Mouse (Mus musculus): Measurements from ENCODE around the gene Eva1c. TPM values are rescaled to one million over a fixed set of nuclear protein-coding genes. Genes with fewer than 3 reads are reported as not detected.
"Not testable (repeated sequence)": the region's sequence is repeated elsewhere in the genome, so short reads cannot be mapped to it uniquely, and the experiment has no call there.

The Eva1c gene
- total RNA-seq (2021) = 1 to 10 TPM; 1.5 to 2.4 TPM

DNA sequence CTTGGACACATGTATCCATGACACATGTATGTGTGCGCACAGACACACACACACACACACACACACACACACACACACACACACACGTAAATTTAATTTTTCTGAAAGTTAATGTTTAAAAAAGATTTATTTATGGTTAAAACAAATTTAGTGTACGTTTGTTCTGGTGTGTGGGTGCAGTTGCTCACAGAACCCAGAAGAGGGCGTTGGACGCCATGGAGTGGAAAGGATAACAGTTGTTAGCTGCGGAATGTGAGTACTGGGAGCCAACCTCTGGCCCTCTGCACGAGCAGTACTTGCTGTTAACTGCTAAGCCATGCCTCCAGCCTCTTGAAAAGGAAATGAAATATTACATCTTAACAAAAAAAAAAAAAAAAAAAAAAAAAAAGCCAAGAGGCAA, at the start of gene Eva1c:
Gene Eva1c, plus strand, starts transcription at position 263 of the 400 bp plus-strand sequence.
- no peak for DNase-seq

DNA sequence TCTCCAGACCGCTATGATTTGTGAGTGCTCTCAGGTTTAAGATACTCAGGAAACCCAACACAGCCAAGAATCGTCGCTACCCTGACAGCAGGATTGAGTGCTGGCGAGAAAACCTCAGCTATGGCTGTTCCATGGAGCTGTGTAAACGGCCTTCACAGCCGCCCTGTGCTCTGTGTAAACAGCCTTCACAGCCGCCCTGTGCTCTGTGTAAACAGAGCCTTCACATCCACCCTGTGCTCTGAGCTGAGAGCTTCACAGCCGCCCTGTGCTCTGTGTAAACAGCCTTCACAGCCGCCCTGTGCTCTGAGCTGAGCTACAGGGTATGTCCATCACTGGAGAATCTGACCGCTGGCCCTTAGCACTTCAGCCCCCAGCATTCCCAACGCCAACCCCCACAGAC, 46.7 kb upstream of the Eva1c start:
- DNase-seq = no peak

DNA sequence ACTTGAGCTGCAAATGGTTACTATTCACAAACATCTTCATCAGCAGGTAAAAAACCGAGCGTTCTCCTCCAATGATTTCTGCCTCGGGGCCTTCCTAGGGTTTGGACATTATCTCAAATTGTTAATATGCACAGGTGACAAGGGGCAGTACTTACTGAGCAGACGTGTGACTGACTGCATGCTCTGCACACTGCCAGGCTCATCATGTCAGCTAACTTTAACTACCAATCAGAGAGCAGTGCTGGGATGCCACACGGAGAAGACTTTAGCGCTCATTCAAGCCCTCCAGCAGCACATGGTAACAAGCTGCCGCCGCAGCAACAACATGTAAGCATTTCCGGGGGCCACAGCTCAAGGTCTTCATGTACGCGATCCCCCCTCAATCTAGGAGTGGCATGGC, 43.2 kb upstream of the Eva1c start:
- peak; percentile 25 for DNase-seq

- no peak for DNase-seq
These were observed 41.3 kb upstream of the Eva1c start for GRCm38 (mm10) chr16:90785257-90785656.

DNA sequence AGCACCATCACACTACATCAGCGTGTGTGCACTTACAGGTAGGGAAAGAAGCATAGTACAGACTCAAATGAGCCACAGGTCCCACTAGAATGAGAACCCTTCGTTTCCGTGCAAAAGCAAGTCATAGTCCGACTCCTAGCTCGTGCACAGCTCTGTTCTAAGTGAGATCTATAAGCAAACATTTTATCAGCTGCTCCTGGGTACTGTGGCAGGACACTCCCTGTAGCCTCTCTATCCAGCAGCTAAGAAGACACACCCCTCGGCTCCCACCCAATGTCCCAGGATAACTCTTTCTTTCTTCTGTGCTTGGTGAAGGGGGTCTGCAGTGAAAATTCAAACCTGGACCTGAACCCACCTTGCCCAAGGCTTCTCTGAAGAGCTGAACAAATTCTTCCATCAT, 37.9 kb upstream of the Eva1c start:
- DNase-seq = no peak

- no peak for DNase-seq
These were observed 35.6 kb upstream of the Eva1c start for GRCm38 (mm10) chr16:90790946-90791345.

GRCm38 (mm10) chr16:90792066-90792465, 34.5 kb upstream of the Eva1c start:
- DNase-seq = no peak

DNA sequence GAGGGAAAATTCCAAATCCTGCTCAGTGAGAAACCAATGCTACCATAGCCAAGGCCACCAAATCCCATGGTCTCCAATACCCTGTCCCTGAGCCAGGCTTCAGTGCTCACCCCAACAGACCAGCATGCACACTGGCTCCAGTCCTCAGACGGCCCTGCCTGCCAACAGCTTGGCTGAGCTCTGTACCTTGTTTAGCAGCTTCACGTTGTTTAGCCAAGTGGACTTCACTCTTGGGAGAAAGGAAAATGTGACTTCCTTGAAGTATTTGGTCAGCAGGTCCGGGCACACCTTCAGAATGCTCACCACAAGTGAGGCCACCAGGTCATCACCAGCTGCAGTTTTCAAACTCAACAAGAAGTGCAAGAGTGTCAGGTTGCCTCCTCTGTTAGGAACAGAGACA, 34.0 kb upstream of the Eva1c start:
- DNase-seq = no peak

DNA sequence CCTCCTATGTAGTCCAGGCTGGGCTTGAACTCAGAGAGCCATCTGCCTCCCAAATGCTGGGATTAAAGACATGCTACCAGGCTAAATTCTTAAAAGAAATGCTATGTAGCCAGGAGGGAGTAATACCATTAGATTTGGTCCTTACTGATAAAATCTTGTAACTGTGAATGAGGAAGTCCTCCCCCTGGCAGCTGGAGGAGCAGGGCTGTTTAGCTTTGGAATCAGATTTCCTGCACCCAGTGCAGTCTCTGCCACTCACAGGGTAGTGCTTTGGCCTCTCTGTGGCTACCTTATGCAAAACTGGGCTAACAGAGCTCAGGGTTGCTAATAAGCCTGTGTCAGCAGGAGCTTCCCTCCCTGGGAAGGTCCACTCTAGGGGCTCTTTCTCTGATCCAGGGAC, 31.8 kb upstream of the Eva1c start:
- DNase-seq = no peak

GRCm38 (mm10) chr16:90798446-90798845, 28.1 kb upstream of the Eva1c start:
- DNase-seq = no peak

DNA sequence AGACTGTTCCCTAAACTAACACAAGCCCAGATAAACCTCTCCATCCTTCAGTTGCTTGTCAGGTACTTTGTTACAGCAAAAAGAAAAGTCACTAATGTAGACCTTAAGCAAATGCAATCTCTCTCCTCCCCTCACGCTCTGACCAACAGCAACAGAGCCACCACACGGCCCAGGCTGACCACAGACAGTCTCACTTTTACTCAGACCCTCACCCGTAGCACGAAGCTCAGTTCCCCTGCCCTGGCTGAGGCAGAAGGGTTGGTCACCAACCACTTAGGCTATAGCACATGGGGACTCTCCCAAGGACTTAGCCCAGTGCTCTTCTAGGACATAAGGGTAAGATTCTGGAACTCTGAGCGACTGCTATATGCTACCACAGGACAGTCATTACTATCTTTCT, 27.7 kb upstream of the Eva1c start:
- no peak for DNase-seq

DNA sequence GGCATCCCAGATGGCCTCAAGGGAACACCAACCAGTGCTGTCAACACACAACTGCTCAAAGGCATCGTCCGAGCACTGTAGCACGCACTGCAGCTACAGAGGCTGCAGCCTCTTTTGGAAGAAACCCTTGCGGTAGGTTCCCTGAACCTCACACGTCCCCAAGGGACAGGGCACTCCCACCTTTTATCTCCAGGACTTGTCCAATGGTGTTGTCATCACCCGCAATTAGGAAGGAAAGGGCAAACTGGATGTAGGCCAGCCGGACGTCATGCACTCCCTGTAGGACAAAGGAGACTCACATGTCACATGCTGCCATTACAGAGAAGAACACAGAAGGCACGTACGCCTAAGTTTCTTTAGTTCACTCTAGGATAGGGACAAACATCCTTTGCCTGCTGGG, 26.7 kb upstream of the Eva1c start:
- DNase-seq = peak; percentile 88

DNA sequence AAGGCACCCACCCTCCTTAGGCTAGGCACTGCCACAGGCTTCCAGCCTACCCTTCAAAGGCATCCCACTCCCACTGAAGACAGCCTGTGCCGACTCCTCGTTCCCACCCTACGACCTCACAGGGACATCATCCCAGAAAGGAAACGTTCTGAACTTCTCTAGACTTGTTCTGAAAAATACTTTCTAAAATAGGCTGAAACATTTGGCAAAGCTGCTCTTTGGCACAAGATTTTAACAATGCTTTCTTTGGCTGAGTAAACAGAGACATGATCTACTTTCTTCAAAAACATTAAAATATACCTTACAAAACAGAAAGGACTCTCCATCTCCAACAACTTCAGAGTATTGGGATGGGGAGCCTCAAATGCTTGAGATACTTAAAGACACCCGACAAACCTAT, 25.3 kb upstream of the Eva1c start:
- no peak for DNase-seq

- DNase-seq = peak; percentile 40
These were observed 24.6 kb upstream of the Eva1c start for GRCm38 (mm10) chr16:90801928-90802327.

- DNase-seq = no peak
These were observed 22.1 kb upstream of the Eva1c start for GRCm38 (mm10) chr16:90804466-90804865.

- peak; percentile 100 for DNase-seq
These were observed 16.4 kb upstream of the Eva1c start, which contains the start of gene Urb1 for GRCm38 (mm10) chr16:90809975-90810715. Gene Urb1 (minus strand): TSS chr16:90810413.

DNA sequence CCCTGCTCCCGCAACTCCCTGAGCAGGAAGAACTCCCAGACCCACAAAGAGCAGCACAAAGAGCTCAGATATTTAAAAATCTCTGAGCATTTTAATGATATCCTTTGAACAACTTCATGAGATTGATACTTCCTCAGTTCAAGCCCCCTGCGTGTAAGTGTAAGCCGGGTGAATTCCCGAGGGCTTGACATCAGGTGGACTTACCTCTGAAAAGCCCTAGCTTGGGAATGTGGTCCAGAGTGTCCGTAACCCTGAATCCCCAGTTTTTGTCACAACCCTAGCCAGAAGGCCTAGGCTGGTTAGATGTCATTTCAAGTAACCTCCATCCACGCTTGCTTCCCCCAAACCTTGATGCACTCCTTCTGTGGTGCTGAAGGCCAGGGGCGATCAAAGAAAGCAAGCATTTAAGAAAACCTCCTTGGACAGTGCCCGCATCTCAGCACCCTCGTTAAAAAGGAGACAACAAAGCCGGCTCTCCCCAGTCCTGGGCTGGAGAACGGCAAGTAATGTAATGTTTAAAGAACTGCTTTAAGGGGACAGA, 15.7 kb upstream of the Eva1c start:
- no peak for DNase-seq

GRCm38 (mm10) chr16:90812086-90812485, 14.4 kb upstream of the Eva1c start:
- DNase-seq = no peak

DNA sequence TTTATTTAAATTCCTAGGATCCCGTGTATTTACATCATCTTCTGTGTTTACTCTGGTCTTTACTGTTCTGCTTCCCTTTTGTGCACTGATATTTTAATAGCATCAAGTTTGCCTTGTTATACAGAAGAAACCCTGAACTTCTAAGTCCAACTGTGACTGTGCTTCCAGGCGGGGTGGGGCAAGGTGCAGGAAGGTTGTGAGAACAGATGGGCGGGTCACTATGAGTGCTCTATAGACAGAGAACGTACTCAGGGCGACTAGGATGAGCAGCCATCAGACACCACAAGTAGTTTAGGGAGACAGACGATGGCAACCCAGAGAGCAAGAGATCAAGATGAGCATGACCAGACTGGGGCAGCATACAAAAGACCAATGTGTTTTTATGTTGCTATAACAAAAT, 6.2 kb upstream of the Eva1c start:
- DNase-seq = no peak

- DNase-seq = no peak
These were observed 5.3 kb upstream of the Eva1c start for GRCm38 (mm10) chr16:90821046-90821697.

GRCm38 (mm10) chr16:90822284-90822935, 4.1 kb upstream of the Eva1c start:
- no peak for DNase-seq

- DNase-seq = no peak
These were observed 3.5 kb upstream of the Eva1c start for GRCm38 (mm10) chr16:90822981-90823380.

GRCm38 (mm10) chr16:90823986-90824385, 2.5 kb upstream of the Eva1c start:
- not testable (repeated sequence) for DNase-seq
